Mouse (Mus musculus) midbrain, postnatal 0 days (tissue): ENCODE results near the gene Pik3ap1. TPM values are rescaled to one million over a fixed set of nuclear protein-coding genes. Genes with fewer than 3 reads are reported as not detected.
"Not testable (repeated sequence)": the region's sequence is repeated elsewhere in the genome, so short reads cannot be mapped to it uniquely, and the experiment has no call there.

ENCODE experiments used
- ATAC-seq: fragments of 200-750 bp; cut with Nextera tagmentation; 2 replicates; pipeline ENCODE4 v1.8.0; 2017; ENCODE audit warnings: moderate number of reproducible peaks, mild to moderate bottlenecking, moderate TSS enrichment, moderate library complexity; ENCODE audit not compliant: low FRiP score
- DNase-seq: peaks from one replicate; pipeline ENCODE4 v3.0.0-alpha.2; 2015; ENCODE audit warnings: low spot score
- H3K27ac ChIP-seq: fragments of 300-500 bp; sonication (generic); 2 replicates; pipeline ENCODE4 v1.5.1; 2014; ENCODE audit warnings: low read depth, mild to moderate bottlenecking, low read length, mixed read lengths
- H3K27me3 ChIP-seq: fragments of 300-500 bp; sonication (generic); 2 replicates; pipeline ENCODE4 v1.6.1; 2014; ENCODE audit warnings: low read length, control low read depth, mixed read lengths; ENCODE audit not compliant: insufficient read depth
- H3K36me3 ChIP-seq: fragments of 300-500 bp; sonication (generic); 2 replicates; pipeline ENCODE4 v1.6.1; 2014; ENCODE audit warnings: low read length, control low read depth, mixed read lengths; ENCODE audit not compliant: insufficient read depth
- H3K4me1 ChIP-seq: fragments of 300-500 bp; sonication (generic); 2 replicates; pipeline ENCODE4 v1.6.1; 2014; ENCODE audit warnings: mild to moderate bottlenecking, control low read depth, antibody characterized with exemption, low read length, mixed read lengths; ENCODE audit not compliant: insufficient read depth
- H3K4me2 ChIP-seq: fragments of 300-500 bp; sonication (generic); 2 replicates; pipeline ENCODE4 v1.6.1; 2014; ENCODE audit warnings: low read depth, mild to moderate bottlenecking, low read length, mixed read lengths; ENCODE audit not compliant: poor library complexity, severe bottlenecking
- H3K4me3 ChIP-seq: fragments of 300-500 bp; sonication (generic); 2 replicates; pipeline ENCODE4 v1.5.1; 2014; ENCODE audit warnings: low read depth, mild to moderate bottlenecking, low read length, moderate library complexity
- H3K9ac ChIP-seq: fragments of 300-500 bp; sonication (generic); replicated peaks from 2 replicates; pipeline ENCODE4 v1.6.1; 2014; ENCODE audit warnings: mild to moderate bottlenecking, low read length, moderate library complexity, mixed read lengths; ENCODE audit not compliant: poor library complexity, severe bottlenecking
- H3K9me3 ChIP-seq: fragments of 300-500 bp; sonication (generic); 2 replicates; pipeline ENCODE4 v1.6.1; 2016; ENCODE audit warnings: low read length, control low read depth
- CTCF ChIP-seq: IDR thresholded peaks from 2 replicates; pipeline ENCODE4 v1.5.1; 2016; ENCODE audit warnings: antibody characterized with exemption, mild to moderate bottlenecking
- WGBS: fragments of 180-500 bp; shearing (Covaris S2); extraction: QIAGEN DNeasy Blood & Tissue Kit; methylation state at CpG from one replicate; pipeline ENCODE4 v1.1.7; 2014; 5-methylcytosine and 5-hydroxymethylcytosine counted together
- polyA plus RNA-seq: library from polyadenylated mRNA; unstranded; fragments of >200 nt; fragmentation: Nextera tagmentation; extraction: Ambion mirVana; gene quantifications from 2 replicates; pipeline ENCODE4 v1.2.1, GENCODE M21; 2015
- total RNA-seq: library from RNA; depleted of rRNA; stranded (reverse); fragments of >200 nt; gene quantifications from 2 replicates; pipeline ENCODE4 v1.2.3, GENCODE M21; 2014

The Pik3ap1 gene
- total and polyA plus RNA-seq, 2 experiments from 2014 or later = 1.6 to 3.1 TPM

DNA sequence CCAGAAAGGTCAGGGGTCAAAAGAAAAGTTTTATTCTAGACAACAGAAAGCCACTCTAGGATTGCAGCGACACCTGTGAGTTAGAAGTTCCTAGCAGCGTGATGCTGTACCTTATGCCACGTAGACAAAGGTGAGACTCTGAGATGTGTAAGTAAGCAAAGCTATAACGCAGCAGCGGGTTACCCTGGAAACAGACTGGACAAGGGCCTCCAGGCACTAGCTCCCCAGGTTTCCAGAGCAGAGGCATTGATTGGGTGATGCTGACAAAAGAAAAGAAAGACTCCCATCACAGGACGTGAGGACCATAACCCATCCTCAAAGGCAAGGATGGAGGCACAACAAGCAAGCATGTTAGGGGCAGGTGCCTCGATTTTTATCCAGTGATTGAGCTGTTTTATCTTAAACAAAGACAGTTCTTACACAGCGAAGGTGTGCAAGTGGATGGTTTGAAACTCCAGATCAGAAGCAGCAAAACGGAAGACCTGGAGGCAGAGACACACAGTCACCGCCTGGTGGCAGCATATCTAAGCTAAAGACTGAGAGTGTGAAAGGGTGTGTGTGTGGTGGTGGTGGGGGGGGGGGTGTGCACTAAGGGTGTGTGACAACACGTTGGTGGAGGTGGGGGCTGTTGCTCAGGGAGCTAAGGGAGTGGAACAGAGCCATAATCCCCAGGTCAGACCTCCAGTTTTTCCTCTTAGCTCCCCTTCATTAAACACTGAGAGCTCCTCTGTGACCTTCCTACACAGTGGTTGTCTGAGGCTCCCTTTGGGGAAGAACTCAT, 67.4 kb downstream of the Pik3ap1 start:
- DNase-seq = peak; percentile 81
- no peak overlapping the region for H3K27ac ChIP-seq
- ATAC-seq = peak; percentile 72
- H3K4me3 ChIP-seq = no peak overlapping the region
- H3K4me1 ChIP-seq = no peaks in the 10 kb centered on the region
- H3K9ac ChIP-seq = no peak overlapping the region
- peak; percentile 91 for TF ChIP-seq CTCF
- 20% methylated on average over 11 of the region's 11 CpGs for WGBS
- H3K27me3 ChIP-seq = no peaks in the 10 kb centered on the region
- peak overlapping the region; percentile 8; the same call in 1 of the 2 replicates for H3K4me2 ChIP-seq
- no peaks in the 10 kb centered on the region for H3K36me3 ChIP-seq
- H3K9me3 ChIP-seq = no peaks in the 10 kb centered on the region

DNA sequence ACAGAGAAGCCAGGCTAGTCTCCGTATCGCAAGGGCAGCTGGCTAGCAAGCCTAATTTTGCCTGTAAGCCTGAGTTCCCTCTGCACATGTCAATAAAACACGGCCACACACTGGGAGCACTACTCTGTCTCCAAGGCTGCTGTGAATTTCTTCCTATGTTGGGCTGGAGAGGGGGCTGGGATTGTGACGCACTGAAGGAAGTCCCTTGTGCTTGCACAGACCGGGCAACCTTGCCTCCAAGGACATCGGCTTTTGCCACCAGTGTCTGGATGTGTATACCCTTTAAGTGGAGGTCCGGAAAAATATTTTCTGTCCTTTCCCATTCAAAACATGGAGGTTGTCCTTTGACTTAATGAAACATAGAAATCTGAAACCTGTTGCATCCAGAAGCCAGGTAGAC, 70.2 kb downstream of the Pik3ap1 start:
- no peaks in the 10 kb centered on the region for H3K36me3 ChIP-seq
- H3K27ac ChIP-seq = no peak overlapping the region
- H3K4me2 ChIP-seq = no peak overlapping the region
- no peak for DNase-seq
- no peaks in the 10 kb centered on the region for H3K9me3 ChIP-seq
- WGBS = 79% methylated on average over 7 of the region's 7 CpGs
- H3K4me3 ChIP-seq = no peak overlapping the region
- no peak for TF ChIP-seq CTCF
- H3K9ac ChIP-seq = no peak overlapping the region
- H3K4me1 ChIP-seq = no peaks in the 10 kb centered on the region
- ATAC-seq = no peak
- no peaks in the 10 kb centered on the region for H3K27me3 ChIP-seq

DNA sequence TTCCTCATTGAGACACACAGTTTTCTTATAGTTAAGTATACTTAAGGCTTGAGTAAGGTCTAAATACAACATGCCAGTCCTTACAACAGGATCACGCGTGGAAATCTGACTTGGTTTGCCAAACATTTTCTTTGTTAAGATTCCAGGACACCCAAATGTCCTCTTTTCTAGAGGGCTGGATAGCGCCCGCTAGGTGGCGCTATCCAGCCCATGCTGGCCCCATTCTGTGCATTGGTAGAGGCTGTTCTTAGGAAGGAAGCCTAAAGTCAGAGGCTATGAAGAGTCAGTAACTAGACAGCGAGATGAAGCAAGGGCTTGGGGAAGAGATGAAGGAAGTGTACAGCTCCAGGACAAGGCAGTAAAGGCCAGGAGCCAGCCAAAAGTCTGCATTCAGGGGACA, 71.2 kb downstream of the Pik3ap1 start:
- DNase-seq = no peak

DNA sequence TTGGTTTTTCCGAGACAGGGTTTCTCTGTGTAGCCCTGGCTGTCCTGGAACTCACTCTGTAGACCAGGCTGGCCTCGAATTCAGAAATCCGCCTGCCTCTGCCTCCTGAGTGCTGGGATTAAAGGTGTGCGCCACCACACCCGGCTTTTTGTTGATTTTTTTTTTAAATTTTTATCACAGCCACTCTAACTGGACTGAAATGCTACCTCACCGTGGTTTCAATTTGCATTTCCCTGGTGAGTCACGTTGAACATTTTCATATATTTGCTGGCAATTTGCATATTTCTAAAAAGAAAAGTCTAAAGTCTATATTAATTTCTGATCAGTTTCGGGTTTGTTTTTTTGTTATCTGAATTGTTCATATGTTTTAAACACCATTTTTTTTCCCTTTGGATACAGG, 72.3 kb downstream of the Pik3ap1 start:
- H3K27me3 ChIP-seq, H3K4me3 ChIP-seq, H3K4me2 ChIP-seq, H3K36me3 ChIP-seq, ATAC-seq, DNase-seq, H3K9ac ChIP-seq, H3K27ac ChIP-seq, H3K9me3 ChIP-seq, H3K4me1 ChIP-seq: not testable (repeated sequence)
- WGBS = 91% methylated on average over 8 of the region's 8 CpGs

More for the DNA sequence above, 71.2 kb downstream of the Pik3ap1 start:
- H3K4me2 ChIP-seq = no peak overlapping the region
- H3K36me3 ChIP-seq = no peaks in the 10 kb centered on the region
- ATAC-seq = no peak
- H3K9ac ChIP-seq = no peak overlapping the region
- 23% methylated on average over 6 of the region's 6 CpGs for WGBS
- H3K4me3 ChIP-seq = no peak overlapping the region
- no peaks in the 10 kb centered on the region for H3K27me3 ChIP-seq
- H3K9me3 ChIP-seq = no peaks in the 10 kb centered on the region
- H3K4me1 ChIP-seq = no peaks in the 10 kb centered on the region
- TF ChIP-seq CTCF = peak; percentile 28
- no peak overlapping the region for H3K27ac ChIP-seq

DNA sequence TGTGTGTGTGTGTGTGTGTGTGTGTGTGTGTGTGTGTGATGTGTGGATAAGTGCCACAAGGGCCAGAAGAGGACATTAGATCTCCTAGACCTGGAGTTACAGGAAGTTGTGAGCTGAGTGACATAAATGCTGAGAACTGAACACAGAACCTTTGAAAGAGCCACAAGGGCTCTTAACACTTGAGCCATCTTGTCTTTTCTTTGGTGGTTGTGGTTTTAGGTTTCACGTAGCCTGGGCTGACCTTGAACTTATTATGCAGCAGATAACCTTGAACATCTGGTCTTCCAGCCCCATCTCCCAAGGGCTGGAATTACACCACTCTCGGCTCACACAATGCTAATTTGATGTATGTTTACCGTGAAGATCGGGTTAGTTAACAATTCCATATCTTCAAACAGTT, 72.9 kb downstream of the Pik3ap1 start:
- H3K4me3 ChIP-seq = no peak overlapping the region
- H3K36me3 ChIP-seq = no peaks in the 10 kb centered on the region
- ATAC-seq (no peak), DNase-seq (no peak)
- no peak overlapping the region for H3K27ac ChIP-seq
- H3K4me1 ChIP-seq = no peaks in the 10 kb centered on the region
- no peak overlapping the region for H3K4me2 ChIP-seq
- H3K9ac ChIP-seq = no peak overlapping the region
- TF ChIP-seq CTCF = no peak
- WGBS = 84% methylated on average over 4 of the region's 4 CpGs
- H3K27me3 ChIP-seq = no peaks in the 10 kb centered on the region
- H3K9me3 ChIP-seq = no peaks in the 10 kb centered on the region

DNA sequence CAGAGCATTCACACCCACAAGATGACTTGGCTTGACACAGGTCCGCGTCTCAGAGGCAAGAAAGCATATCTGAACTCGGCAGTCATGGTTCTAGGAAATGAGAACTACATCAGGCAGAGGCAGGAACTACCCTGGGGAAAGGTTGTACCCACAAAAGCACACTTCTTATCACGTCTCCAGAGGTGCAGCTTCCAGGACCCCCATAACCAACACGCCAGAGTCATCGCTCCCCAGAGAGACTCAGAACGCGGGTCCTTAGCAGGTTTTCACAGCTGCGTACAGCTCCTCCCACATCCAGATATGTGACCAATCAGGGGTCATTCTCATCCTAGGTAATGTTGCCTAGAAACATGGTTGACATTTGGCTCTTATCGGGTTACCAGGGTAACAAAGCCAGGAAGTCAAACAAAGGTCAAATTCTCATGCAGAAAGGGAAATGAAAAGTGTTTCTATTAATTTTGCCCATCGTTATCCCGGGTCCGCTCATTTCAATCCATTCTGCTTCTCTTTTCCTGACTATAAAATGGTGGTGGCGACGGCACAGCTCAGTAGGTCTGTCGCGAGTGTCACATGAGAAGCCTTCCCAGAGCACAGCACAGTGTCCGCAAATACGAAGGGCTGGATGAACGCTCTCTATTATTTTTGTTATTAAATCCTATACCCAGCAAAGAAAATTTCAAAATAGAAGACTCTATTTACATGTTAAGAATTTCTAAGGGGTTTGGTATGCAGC, 73.8 kb downstream of the Pik3ap1 start:
- H3K4me3 ChIP-seq = peak overlapping the region; percentile 36
- DNase-seq (peak; percentile 75), ATAC-seq (peak; percentile 88)
- H3K27ac ChIP-seq = peak overlapping the region; percentile 59; the same call in 1 of the 2 replicates
- no peaks in the 10 kb centered on the region for H3K4me1 ChIP-seq
- H3K27me3 ChIP-seq = no peaks in the 10 kb centered on the region
- H3K36me3 ChIP-seq = no peaks in the 10 kb centered on the region
- TF ChIP-seq CTCF = no peak
- peak overlapping the region; percentile 54 for H3K4me2 ChIP-seq
- peak overlapping the region; percentile 44; the same call in 1 of the 2 replicates for H3K9ac ChIP-seq
- no peaks in the 10 kb centered on the region for H3K9me3 ChIP-seq
- 29% methylated on average over 20 of the region's 20 CpGs for WGBS
